Mouse (Mus musculus) heart, embryonic 12.5 days (tissue): ENCODE measurements around the gene Dlg4. TPM values are rescaled to one million over a fixed set of nuclear protein-coding genes. Genes with fewer than 3 reads are reported as not detected.
"Not testable (repeated sequence)": the region's sequence is repeated elsewhere in the genome, so short reads cannot be mapped to it uniquely, and the experiment has no call there.

ENCODE experiments used
- ATAC-seq: fragments of 200-750 bp; cut with Nextera tagmentation; 2 replicates; pipeline ENCODE4 v1.8.0; 2017; ENCODE audit warnings: moderate TSS enrichment, moderate library complexity; ENCODE audit not compliant: insufficient number of reproducible peaks, low FRiP score
- H3K27ac ChIP-seq: fragments of 300-500 bp; sonication (generic); 2 replicates; pipeline ENCODE4 v1.5.1; 2016; ENCODE audit warnings: mild to moderate bottlenecking, moderate library complexity; ENCODE audit not compliant: poor library complexity, severe bottlenecking
- H3K27me3 ChIP-seq: fragments of 300-500 bp; sonication (generic); replicated peaks from 2 replicates; pipeline ENCODE4 v1.6.1; 2016; ENCODE audit warnings: mild to moderate bottlenecking, moderate library complexity
- H3K36me3 ChIP-seq: fragments of 300-500 bp; sonication (generic); 2 replicates; pipeline ENCODE4 v1.6.1; 2016; ENCODE audit warnings: mild to moderate bottlenecking, moderate library complexity
- H3K4me1 ChIP-seq: fragments of 300-500 bp; sonication (generic); replicated peaks from 2 replicates; pipeline ENCODE4 v1.6.1; 2016; ENCODE audit warnings: mild to moderate bottlenecking
- H3K4me2 ChIP-seq: fragments of 300-500 bp; sonication (generic); 2 replicates; pipeline ENCODE4 v1.6.1; 2016; ENCODE audit warnings: mild to moderate bottlenecking, moderate library complexity
- H3K4me3 ChIP-seq: fragments of 300-500 bp; sonication (generic); 2 replicates; pipeline ENCODE4 v1.5.1; 2016; ENCODE audit warnings: mild to moderate bottlenecking
- H3K9ac ChIP-seq: fragments of 300-500 bp; sonication (generic); 2 replicates; pipeline ENCODE4 v1.6.1; 2016; ENCODE audit warnings: mild to moderate bottlenecking, moderate library complexity
- H3K9me3 ChIP-seq: fragments of 300-500 bp; sonication (generic); replicated peaks from 2 replicates; pipeline ENCODE4 v1.6.1; 2016; ENCODE audit warnings: mild to moderate bottlenecking, moderate library complexity
- WGBS: fragments of 180-500 bp; shearing (Covaris S2); methylation state at CpG from one replicate; pipeline ENCODE4 v1.1.7; 2016; 5-methylcytosine and 5-hydroxymethylcytosine counted together
- polyA plus RNA-seq: library from polyadenylated mRNA; unstranded; fragments of >200 nt; fragmentation: Nextera tagmentation; extraction: Ambion mirVana; gene quantifications from 2 replicates; pipeline ENCODE4 v1.2.1, GENCODE M21; 2016

Dlg4 gene
- polyA plus RNA-seq, 1 experiment from 2014 or later = 6.0 TPM

- Histone ChIP-seq H3K9ac (no peak overlapping the region), H3K4me2 (no peak overlapping the region), H3K4me1 (peaks cover 21% of the 10 kb centered on the region), H3K4me3 (no peak overlapping the region), H3K27me3 (no peaks in the 10 kb centered on the region), H3K27ac (no peak overlapping the region), H3K9me3 (no peaks in the 10 kb centered on the region), H3K36me3 (peaks cover 60% of the 10 kb centered on the region)
- ATAC-seq = no peak
- WGBS = 86% methylated on average over 9 of the region's 9 CpGs
Measured at GRCm38 (mm10) chr11:70012931-70013330, 3.8 kb upstream of the Dlg4 start.

- ATAC-seq = no peak
- peaks cover 24% of the 10 kb centered on the region for H3K4me1 ChIP-seq
- H3K9ac ChIP-seq = no peak overlapping the region
- H3K36me3 ChIP-seq = peaks cover 55% of the 10 kb centered on the region
- WGBS = 80% methylated on average over 3 of the region's 3 CpGs
- H3K4me3 ChIP-seq = no peak overlapping the region
- no peak overlapping the region for H3K4me2 ChIP-seq
- H3K9me3 ChIP-seq = no peaks in the 10 kb centered on the region
- no peaks in the 10 kb centered on the region for H3K27me3 ChIP-seq
- no peak overlapping the region for H3K27ac ChIP-seq
Measured at GRCm38 (mm10) chr11:70013408-70013807, 3.3 kb upstream of the Dlg4 start.

- Histone ChIP-seq H3K9ac (peak overlapping the region; percentile 86), H3K27me3 (no peaks in the 10 kb centered on the region), H3K9me3 (no peaks in the 10 kb centered on the region), H3K4me1 (peaks cover 30% of the 10 kb centered on the region), H3K27ac (no peak overlapping the region), H3K4me2 (peak overlapping the region; percentile 85), H3K4me3 (no peak overlapping the region), H3K36me3 (peaks cover 49% of the 10 kb centered on the region)
- no peak for ATAC-seq
- whole genome bisulfite sequencing = 59% methylated on average over 5 of the region's 5 CpGs
Measured at GRCm38 (mm10) chr11:70014051-70014450, 2.7 kb upstream of the Dlg4 start.

GRCm38 (mm10) chr11:70014880-70015558 lies 1.7 kb upstream of the Dlg4 start, which contains the start of gene Acadvl:
Gene Acadvl, minus strand, starts transcription at chr11:70015411.
- peak within 1 kb of the TSS; percentile 85 for H3K27ac ChIP-seq
- H3K4me1 ChIP-seq = peaks cover 39% of the 10 kb centered on the region
- peak within 1 kb of the TSS; percentile 85 for H3K4me2 ChIP-seq
- H3K9me3 ChIP-seq = no peaks in the 10 kb centered on the region
- no peaks in the 10 kb centered on the region for H3K27me3 ChIP-seq
- peak within 1 kb of the TSS; percentile 86 for H3K9ac ChIP-seq
- WGBS = under 1% methylated on average over 35 of the region's 35 CpGs
- peak within 1 kb of the TSS; percentile 68 for H3K4me3 ChIP-seq
- peak; percentile 87 for ATAC-seq
- H3K36me3 ChIP-seq = peaks cover 39% of the 10 kb centered on the region

GRCm38 (mm10) chr11:70015677-70016076 lies 1.1 kb upstream of the Dlg4 start:
- Histone ChIP-seq H3K27me3 (no peaks in the 10 kb centered on the region), H3K9ac (no peak overlapping the region), H3K4me3 (peak overlapping the region; percentile 68), H3K4me2 (no peak overlapping the region), H3K9me3 (no peaks in the 10 kb centered on the region), H3K27ac (no peak overlapping the region), H3K36me3 (peaks cover 33% of the 10 kb centered on the region), H3K4me1 (peaks cover 46% of the 10 kb centered on the region)
- no peak for ATAC-seq
- WGBS = 60% methylated on average over 6 of the region's 6 CpGs

- not testable (repeated sequence) for ATAC-seq, H3K4me2 ChIP-seq, H3K27me3 ChIP-seq, H3K9ac ChIP-seq, H3K4me3 ChIP-seq, H3K27ac ChIP-seq, H3K9me3 ChIP-seq
- H3K4me1 ChIP-seq = peaks cover 51% of the 10 kb centered on the region
- 76% methylated on average over 2 of the region's 2 CpGs for WGBS
- peaks cover 28% of the 10 kb centered on the region for H3K36me3 ChIP-seq
Measured at GRCm38 (mm10) chr11:70016177-70016576, 565 bp upstream of the Dlg4 start.

GRCm38 (mm10) chr11:70017199-70017767 lies 541 bp downstream of the Dlg4 start:
- H3K9ac ChIP-seq = 0 out of 2 replicates have a peak overlapping the region, but pooled peaks have one; percentile 41
- H3K4me3 ChIP-seq = no peak overlapping the region
- no peak for ATAC-seq
- peaks cover 57% of the 10 kb centered on the region for H3K4me1 ChIP-seq
- no peaks in the 10 kb centered on the region for H3K9me3 ChIP-seq
- no peaks in the 10 kb centered on the region for H3K27me3 ChIP-seq
- 40% methylated on average over 7 of the region's 7 CpGs for WGBS
- H3K36me3 ChIP-seq = peaks cover 17% of the 10 kb centered on the region
- peak overlapping the region; percentile 85 for H3K4me2 ChIP-seq
- H3K27ac ChIP-seq = no peak overlapping the region

- Histone ChIP-seq H3K9me3 (no peaks in the 10 kb centered on the region), H3K27ac (peak overlapping the region; percentile 61), H3K4me2 (peak overlapping the region; percentile 85), H3K9ac (peak overlapping the region; percentile 80), H3K4me1 (peaks cover 61% of the 10 kb centered on the region), H3K4me3 (peak overlapping the region; percentile 57), H3K27me3 (no peaks in the 10 kb centered on the region), H3K36me3 (peaks cover 6% of the 10 kb centered on the region)
- no peak for ATAC-seq
- WGBS = 2% methylated on average over 25 of the region's 25 CpGs
Measured at GRCm38 (mm10) chr11:70018131-70018990, 1.6 kb downstream of the Dlg4 start.

GRCm38 (mm10) chr11:70019495-70020021 lies 2.8 kb downstream of the Dlg4 start:
- no peak for ATAC-seq
- Histone ChIP-seq H3K4me1 (peaks cover 66% of the 10 kb centered on the region), H3K27ac (peak overlapping the region; percentile 66), H3K4me3 (peak overlapping the region; percentile 57), H3K9ac (peak overlapping the region; percentile 34), H3K9me3 (no peaks in the 10 kb centered on the region), H3K27me3 (no peaks in the 10 kb centered on the region), H3K36me3 (no peaks in the 10 kb centered on the region), H3K4me2 (peak overlapping the region; percentile 85)
- WGBS = 0% methylated on average over 2 of the region's 2 CpGs

GRCm38 (mm10) chr11:70020022-70020631 lies 3.4 kb downstream of the Dlg4 start:
- Histone ChIP-seq H3K27me3 (no peaks in the 10 kb centered on the region), H3K4me3 (peak overlapping the region; percentile 57), H3K4me1 (peaks cover 62% of the 10 kb centered on the region), H3K36me3 (no peaks in the 10 kb centered on the region), H3K27ac (peak overlapping the region; percentile 66), H3K4me2 (peak overlapping the region; percentile 85), H3K9me3 (no peaks in the 10 kb centered on the region), H3K9ac (peak overlapping the region; percentile 34)
- ATAC-seq = no peak
- 22% methylated on average over 8 of the region's 8 CpGs for WGBS
